Mouse (Mus musculus) pancreas, adult 10 weeks (tissue): ENCODE data around the gene Pak7. TPM values are rescaled to one million over a fixed set of nuclear protein-coding genes. Genes with fewer than 3 reads are reported as not detected.

Source experiments
- polyA plus RNA-seq: library from polyadenylated mRNA; stranded (reverse); fragments of 350-450 nt; fragmentation: Illumina TruSeq; extraction: RNeasy Lipid Tissue Mini Kit (QIAGEN cat#74804); gene quantifications from one replicate; pipeline ENCODE4 v1.2.3, GENCODE M21; 2015; ENCODE audit warnings: low read depth, low replicate concordance; ENCODE audit not compliant: insufficient read depth

Pak7 gene
- not detected for polyA plus RNA-seq

DNA sequence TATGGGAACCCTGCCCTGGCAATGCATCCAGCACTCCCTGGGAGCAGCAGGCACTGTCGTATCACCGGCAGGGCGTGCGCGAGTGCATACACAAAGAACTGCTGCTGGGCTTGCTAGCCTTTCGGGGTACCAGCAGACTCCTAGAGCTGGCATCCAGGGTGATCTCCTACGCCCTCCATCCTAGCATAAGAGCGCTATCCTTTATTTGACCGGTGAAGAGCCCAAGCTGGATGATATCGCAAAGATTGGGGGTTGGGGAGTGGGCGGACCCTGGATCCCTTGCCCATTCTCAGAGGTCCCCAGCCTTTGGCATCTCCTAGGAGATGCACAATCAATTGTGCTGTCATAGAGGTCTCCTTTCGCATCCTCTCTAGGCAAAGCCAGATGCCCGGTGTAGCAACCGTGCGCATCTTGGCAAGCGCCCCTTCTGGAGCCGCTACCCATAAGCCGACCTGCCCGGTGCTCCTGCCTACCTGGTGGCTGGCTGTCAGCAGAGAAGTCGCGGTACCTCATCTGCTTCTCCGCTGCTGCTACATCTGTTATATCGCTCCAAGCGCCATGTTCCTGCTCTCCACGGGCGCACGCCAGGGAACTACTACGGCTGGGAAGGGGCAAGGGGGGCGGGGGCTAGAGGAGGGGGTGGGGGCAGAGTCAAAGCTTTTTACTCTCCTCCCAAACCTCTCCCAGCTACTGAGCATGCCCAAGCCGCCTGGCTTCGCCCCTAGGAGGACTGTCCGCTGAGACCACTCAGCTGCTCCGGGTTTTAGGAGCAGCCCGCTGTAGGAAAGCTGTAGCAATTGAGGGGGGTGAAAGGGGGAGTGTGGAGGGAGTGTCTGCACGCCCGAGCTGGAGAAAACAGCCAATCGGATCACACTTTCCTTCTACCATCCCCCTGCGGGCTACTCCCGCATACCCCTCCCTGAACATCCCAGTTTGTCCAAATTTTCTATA, at the start of gene Pak7:
Gene Pak7, minus strand, starts transcription at position 787 of the 951 bp plus-strand sequence.

GRCm38 (mm10) chr2:136051688-136052289, 336.0 kb downstream of the Pak7 start, which contains the start of gene Lamp5:
TSS of gene Lamp5 (plus strand) at chr2:136052239.

Other genes with a start within 250 kb of the Pak7 start
- 0.94 TPM for gene Ankef1, start 113.9 kb upstream of the Pak7 start, polyA plus RNA-seq